Mouse (Mus musculus): ENCODE results near the gene Ccdc124. TPM values are rescaled to one million over a fixed set of nuclear protein-coding genes. Genes with fewer than 3 reads are reported as not detected.
A peak's percentile ranks its signal among the peaks of the same experiment; 100 is the strongest.
"Not testable (repeated sequence)": the region's sequence is repeated elsewhere in the genome, so short reads cannot be mapped to it uniquely, and the experiment has no call there.

Ccdc124 gene
- total RNA-seq, 2 experiments from 2014 or later = 46.6 to 47.7 TPM

- no peak for DNase-seq (ENCODE audit: low spot score)
- intact Hi-C loops (cut with DNase I) = no loop called here
Measured at GRCm38 (mm10) chr8:70832371-70832770, 41.4 kb downstream of the Ccdc124 start.

GRCm38 (mm10) chr8:70831517-70831916, 42.2 kb downstream of the Ccdc124 start:
- intact Hi-C loops (cut with DNase I) = no loop called here
- no peak for DNase-seq (ENCODE audit: low spot score)

GRCm38 (mm10) chr8:70827796-70828195, 45.9 kb downstream of the Ccdc124 start:
- intact Hi-C loops (cut with DNase I) = no loop called here
- no peak for DNase-seq (ENCODE audit: low spot score)

GRCm38 (mm10) chr8:70827010-70827409, 46.7 kb downstream of the Ccdc124 start:
- DNase-seq (ENCODE audit: low spot score) = no peak

GRCm38 (mm10) chr8:70825816-70826215, 47.9 kb downstream of the Ccdc124 start:
- DNase-seq (ENCODE audit: low spot score) = no peak
- intact Hi-C loops (cut with DNase I) = no loop called here

More at GRCm38 (mm10) chr8:70827010-70827409, 46.7 kb downstream of the Ccdc124 start:
- intact Hi-C loops (cut with DNase I) = no loop called here

GRCm38 (mm10) chr8:70823802-70824201, 49.9 kb downstream of the Ccdc124 start:
- DNase-seq (ENCODE audit: low spot score) = no peak
- intact Hi-C loops (cut with DNase I) = loop anchor here (5.0 kb wide), 1 partner anchor 102 kb away; the partner anchor contains the start of gene Pde4c

- intact Hi-C loops (cut with DNase I) = loop anchor here (5.0 kb wide), 1 partner anchor 100 kb away; the partner anchor contains the start of gene Pde4c
- DNase-seq (ENCODE audit: low spot score) = not testable (repeated sequence)
Measured at GRCm38 (mm10) chr8:70822594-70822993, 51.1 kb downstream of the Ccdc124 start.

- no peak for DNase-seq (ENCODE audit: low spot score)
- intact Hi-C loops (cut with DNase I) = loop anchor here (1.0 to 5.0 kb wide), 2 partner anchors 19 to 100 kb away; partner anchors contain the start of gene Pde4c
Measured at GRCm38 (mm10) chr8:70821992-70822391, 51.7 kb downstream of the Ccdc124 start.

GRCm38 (mm10) chr8:70821399-70821962, 52.3 kb downstream of the Ccdc124 start:
- intact Hi-C loops (cut with DNase I) = loop anchor here (1.0 to 5.0 kb wide), 2 partner anchors 20 to 99 kb away; partner anchors contain the start of gene Pde4c
- DNase-seq (ENCODE audit: low spot score) = no peak

- intact Hi-C loops (cut with DNase I) = loop anchor here (5.0 kb wide), 1 partner anchor 98 kb away; the partner anchor contains the start of gene Pde4c
- peak; percentile 63 for DNase-seq (ENCODE audit: low spot score)
Measured at GRCm38 (mm10) chr8:70820101-70820935, 53.4 kb downstream of the Ccdc124 start.

Small RNA genes lying within 50 kb of the gene (microRNA-seq; reads per million reads assigned to microRNA genes)
- 0.83 reads per million for gene Mir7067

Other genes starting within 250 kb of the Ccdc124 start
- gene Gdf15, start 241.5 kb downstream of the Ccdc124 start, total RNA-seq (2021) = under 1 TPM; 0.56 to 0.73 TPM
- 10 to 100 TPM; 46.8 to 47.5 TPM for gene Pgpep1, start 213.5 kb downstream of the Ccdc124 start, total RNA-seq (2021)
- 10 to 100 TPM; 60.6 to 62.9 TPM for gene Lsm4, start 200.7 kb downstream of the Ccdc124 start, total RNA-seq (2021)
- 100 to 1,000 TPM; 136 to 141 TPM for gene Jund, start 175.0 kb downstream of the Ccdc124 start, total RNA-seq (2021)
- not detected for gene Iqcn, start 170.5 kb downstream of the Ccdc124 start, total RNA-seq (2021)
- gene Gm3336, start 155.4 kb downstream of the Ccdc124 start, total RNA-seq (2021) = not detected
- gene Pde4c, start 150.2 kb downstream of the Ccdc124 start, total RNA-seq (2021) = 1 to 10 TPM; 2.5 to 3.7 TPM
- gene Rab3a, start 119.3 kb downstream of the Ccdc124 start, total RNA-seq (2021) = 10 to 100 TPM; 49.7 to 57.6 TPM
- 10 to 100 TPM; 26.7 to 28.0 TPM for gene Mpv17l2, start 113.0 kb downstream of the Ccdc124 start, total RNA-seq (2021)
- gene Pik3r2, start 97.2 kb downstream of the Ccdc124 start, total RNA-seq (2021) = 10 to 100 TPM; 21.8 to 25.5 TPM
- 1 to 10 TPM; 5.2 to 6.3 TPM for gene Mast3, start 68.9 kb downstream of the Ccdc124 start, total RNA-seq (2021)
- gene Il12rb1, start 65.5 kb downstream of the Ccdc124 start, total RNA-seq (2021) = not detected
- 10 to 100 TPM in 1 of 2 experiments, 1 to 10 TPM in 1; 9.2 to 10.2 TPM for gene Arrdc2, start 34.2 kb downstream of the Ccdc124 start, total RNA-seq (2021)
- 1 to 10 TPM; 8.1 to 8.6 TPM for gene Kcnn1, start 10.7 kb downstream of the Ccdc124 start, total RNA-seq (2021)
- not detected for gene Slc5a5, start 18.8 kb upstream of the Ccdc124 start, total RNA-seq (2021)
- gene Rpl18a, start 23.5 kb upstream of the Ccdc124 start, total RNA-seq (2021) = 100 to 1,000 TPM; 838 to 880 TPM
- gene Map1s, start 32.0 kb upstream of the Ccdc124 start, total RNA-seq (2021) = 10 to 100 TPM; 20.7 to 21.2 TPM

Measured in heart, postnatal 25 days (tissue).